Mouse (Mus musculus): ENCODE results near the gene Cks2. TPM values are rescaled to one million over a fixed set of nuclear protein-coding genes. Genes with fewer than 3 reads are reported as not detected.
"Not testable (repeated sequence)": the region's sequence is repeated elsewhere in the genome, so short reads cannot be mapped to it uniquely, and the experiment has no call there.

The Cks2 gene
- polyA plus RNA-seq, 1 experiment from 2014 or later = 404 TPM

DNA sequence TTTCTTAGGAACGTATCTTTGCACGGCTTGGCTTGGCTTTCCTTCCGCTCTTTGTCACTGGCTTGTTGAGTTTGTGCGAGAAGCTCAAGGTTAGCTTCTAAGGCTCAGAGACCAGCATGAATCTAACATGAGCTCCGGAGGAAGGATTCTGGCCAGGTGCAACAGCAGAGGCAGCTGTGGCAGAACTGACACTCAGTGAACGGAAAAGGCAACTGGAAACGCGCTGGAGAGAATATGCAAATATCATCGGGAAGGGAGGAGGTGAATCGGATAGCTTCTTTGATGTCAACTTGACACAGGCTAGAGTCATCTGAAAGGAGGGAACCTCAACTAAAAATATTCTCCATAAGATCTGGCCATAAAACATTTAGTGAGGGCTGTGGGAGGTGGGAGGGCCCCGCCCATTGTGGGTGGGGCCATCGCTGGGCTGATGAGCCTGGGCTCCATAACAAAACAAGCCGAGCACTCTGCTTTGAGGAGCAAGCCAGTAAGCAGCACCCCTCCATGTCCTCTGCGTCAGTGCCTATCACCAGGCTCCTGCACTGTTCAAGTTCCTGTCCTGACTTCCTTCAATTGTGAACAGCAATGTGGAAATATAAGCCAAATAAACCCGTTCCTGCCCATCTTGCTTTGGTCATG lies 13.6 kb upstream of the Cks2 start:
- Histone ChIP-seq H3K9ac (ENCODE audit: low read length) (no peak overlapping the region), H3K4me2 (no peak overlapping the region), H3K36me3 (ENCODE audit: control insufficient read depth, insufficient read depth, low read length) (no peaks in the 10 kb centered on the region), H3K27me3 (ENCODE audit: control insufficient read depth, insufficient read depth, low read length) (no peaks in the 10 kb centered on the region), H3K9me3 (ENCODE audit: control insufficient read depth, low read length) (no peaks in the 10 kb centered on the region), H3K4me3 (ENCODE audit: low read depth, low read length) (no peak overlapping the region), H3K27ac (ENCODE audit: low read depth, low read length) (no peak overlapping the region), H3K4me1 (ENCODE audit: control insufficient read depth, insufficient read depth, low read length) (no peaks in the 10 kb centered on the region)
- DNase-seq (ENCODE audit: low spot score, missing footprints) (no peak), ATAC-seq (ENCODE audit: low FRiP score) (no peak)
- WGBS = 82% methylated on average over 15 of the region's 15 CpGs

GRCm38 (mm10) chr13:51632560-51633218 lies 12.3 kb upstream of the Cks2 start:
- Histone ChIP-seq H3K4me2 (no peak overlapping the region), H3K27ac (ENCODE audit: low read depth, low read length) (no peak overlapping the region), H3K4me1 (ENCODE audit: control insufficient read depth, insufficient read depth, low read length) (no peaks in the 10 kb centered on the region), H3K9me3 (ENCODE audit: control insufficient read depth, low read length) (no peaks in the 10 kb centered on the region), H3K27me3 (ENCODE audit: control insufficient read depth, insufficient read depth, low read length) (no peaks in the 10 kb centered on the region), H3K4me3 (ENCODE audit: low read depth, low read length) (no peak overlapping the region), H3K9ac (ENCODE audit: low read length) (no peak overlapping the region), H3K36me3 (ENCODE audit: control insufficient read depth, insufficient read depth, low read length) (no peaks in the 10 kb centered on the region)
- DNase-seq (ENCODE audit: low spot score, missing footprints) (no peak), ATAC-seq (ENCODE audit: low FRiP score) (no peak)
- WGBS = 89% methylated on average over 5 of the region's 5 CpGs

DNA sequence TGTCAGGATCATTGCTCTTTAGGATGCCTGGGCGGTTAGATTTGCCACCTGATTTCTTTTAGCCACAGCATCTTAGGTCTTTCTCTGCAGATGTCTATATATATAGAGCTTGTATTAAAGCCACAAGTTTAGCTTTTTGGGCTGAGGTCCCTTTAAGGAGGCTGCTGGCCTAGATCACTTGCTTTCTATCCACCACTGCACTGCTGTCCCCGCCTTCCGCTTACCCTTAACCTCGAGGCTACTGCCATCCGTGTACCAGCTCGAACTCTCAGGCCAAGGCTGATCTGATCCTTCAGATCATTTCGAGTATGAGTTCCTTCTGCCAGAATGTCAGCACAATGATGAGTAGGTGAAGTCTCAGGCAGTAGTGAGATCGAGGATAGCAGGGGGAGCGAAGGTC lies 9.6 kb upstream of the Cks2 start:
- H3K27me3 ChIP-seq (ENCODE audit: control insufficient read depth, insufficient read depth, low read length); H3K4me2 ChIP-seq; H3K4me1 ChIP-seq (ENCODE audit: control insufficient read depth, insufficient read depth, low read length); ATAC-seq (ENCODE audit: low FRiP score); H3K36me3 ChIP-seq (ENCODE audit: control insufficient read depth, insufficient read depth, low read length); DNase-seq (ENCODE audit: low spot score, missing footprints); H3K4me3 ChIP-seq (ENCODE audit: low read depth, low read length); H3K9me3 ChIP-seq (ENCODE audit: control insufficient read depth, low read length); H3K27ac ChIP-seq (ENCODE audit: low read depth, low read length); H3K9ac ChIP-seq (ENCODE audit: low read length): not testable (repeated sequence)
- 78% methylated on average over 1 of the region's 9 CpGs for WGBS

DNA sequence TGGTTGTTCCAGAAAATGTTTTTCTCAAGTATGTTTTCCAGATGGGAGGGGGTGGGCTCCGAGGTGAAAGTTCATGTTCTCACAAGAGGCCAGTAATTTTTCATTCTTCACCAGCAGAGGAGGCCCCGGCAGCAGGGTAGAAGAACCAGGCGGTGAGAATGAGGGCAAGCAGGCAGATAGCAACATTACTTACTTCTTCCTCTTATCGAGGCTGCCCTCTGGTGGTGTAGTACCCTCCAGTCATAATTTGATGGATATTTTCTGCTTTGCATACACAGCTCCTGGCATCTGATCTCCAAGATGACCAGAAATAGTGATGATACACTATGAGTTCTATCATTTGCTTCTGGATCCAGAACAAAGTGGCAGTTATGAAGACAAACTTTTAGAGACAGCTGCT lies 6.1 kb upstream of the Cks2 start:
- H3K36me3 ChIP-seq (ENCODE audit: control insufficient read depth, insufficient read depth, low read length) = no peaks in the 10 kb centered on the region
- H3K9ac ChIP-seq (ENCODE audit: low read length) = no peak overlapping the region
- ATAC-seq (ENCODE audit: low FRiP score) (no peak), DNase-seq (ENCODE audit: low spot score, missing footprints) (no peak)
- H3K4me3 ChIP-seq (ENCODE audit: low read depth, low read length) = no peak overlapping the region
- no peaks in the 10 kb centered on the region for H3K4me1 ChIP-seq (ENCODE audit: control insufficient read depth, insufficient read depth, low read length)
- H3K27ac ChIP-seq (ENCODE audit: low read depth, low read length) = no peak overlapping the region
- H3K9me3 ChIP-seq (ENCODE audit: control insufficient read depth, low read length) = no peaks in the 10 kb centered on the region
- H3K27me3 ChIP-seq (ENCODE audit: control insufficient read depth, insufficient read depth, low read length) = no peaks in the 10 kb centered on the region
- no peak overlapping the region for H3K4me2 ChIP-seq
- WGBS = 85% methylated on average over 4 of the region's 4 CpGs

DNA sequence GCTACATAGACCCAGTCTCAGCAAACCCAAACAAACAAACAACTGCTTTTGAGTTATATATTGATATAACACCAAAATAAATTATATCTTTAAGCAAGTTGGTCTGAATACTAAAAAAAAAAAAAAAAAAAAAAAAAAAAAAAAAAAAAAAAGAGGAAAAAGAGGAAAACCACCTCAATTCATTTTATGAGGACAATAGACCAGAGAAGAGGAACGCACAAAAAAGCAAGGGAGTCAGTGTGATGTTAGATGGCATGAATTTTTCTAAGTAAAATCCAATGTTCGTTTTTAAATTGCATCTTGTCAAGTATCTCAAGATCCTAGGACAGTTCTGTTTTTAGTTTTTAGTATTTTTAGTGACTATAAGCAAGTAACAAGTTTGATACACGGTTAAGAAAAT lies 3.6 kb upstream of the Cks2 start:
- no peak overlapping the region for H3K4me3 ChIP-seq (ENCODE audit: low read depth, low read length)
- H3K27ac ChIP-seq (ENCODE audit: low read depth, low read length) = no peak overlapping the region
- no peaks in the 10 kb centered on the region for H3K27me3 ChIP-seq (ENCODE audit: control insufficient read depth, insufficient read depth, low read length)
- H3K9ac ChIP-seq (ENCODE audit: low read length) = no peak overlapping the region
- ATAC-seq (ENCODE audit: low FRiP score) = no peak
- no peaks in the 10 kb centered on the region for H3K36me3 ChIP-seq (ENCODE audit: control insufficient read depth, insufficient read depth, low read length)
- DNase-seq (ENCODE audit: low spot score, missing footprints) = no peak
- WGBS = 91% methylated on average over 3 of the region's 3 CpGs
- H3K9me3 ChIP-seq (ENCODE audit: control insufficient read depth, low read length) = no peaks in the 10 kb centered on the region
- no peak overlapping the region for H3K4me2 ChIP-seq
- H3K4me1 ChIP-seq (ENCODE audit: control insufficient read depth, insufficient read depth, low read length) = no peaks in the 10 kb centered on the region

DNA sequence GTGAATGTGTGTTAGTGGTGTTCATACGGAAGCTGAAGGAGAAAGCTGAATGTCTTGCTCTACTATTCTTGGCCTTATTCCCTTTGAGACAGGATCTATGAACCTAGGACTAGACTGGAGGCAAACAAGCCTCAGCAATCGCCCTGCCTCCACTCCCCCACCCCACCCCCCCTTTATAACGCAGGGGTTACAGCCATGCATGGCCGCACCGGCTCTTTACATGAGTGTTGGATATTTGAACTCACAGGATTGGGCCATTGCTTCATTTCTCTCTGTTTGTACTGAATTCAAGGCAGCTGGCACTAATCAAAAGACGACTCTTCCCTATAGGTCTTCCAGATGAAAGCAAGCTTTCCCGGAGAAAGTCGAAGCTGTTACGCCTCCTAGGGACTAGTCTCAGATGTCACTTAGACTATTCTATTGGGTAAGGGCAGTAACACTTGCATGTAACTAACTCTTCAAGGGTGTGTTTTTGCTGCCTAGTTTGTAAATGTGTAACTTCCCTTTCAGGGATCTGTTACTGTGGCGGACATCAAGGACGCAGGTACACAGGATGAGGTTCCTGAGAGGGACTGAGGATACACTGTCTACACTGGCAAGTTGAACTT lies 2.8 kb upstream of the Cks2 start:
- Histone ChIP-seq H3K4me2 (no peak overlapping the region), H3K36me3 (ENCODE audit: control insufficient read depth, insufficient read depth, low read length) (no peaks in the 10 kb centered on the region), H3K4me1 (ENCODE audit: control insufficient read depth, insufficient read depth, low read length) (peaks cover 8% of the 10 kb centered on the region), H3K27ac (ENCODE audit: low read depth, low read length) (no peak overlapping the region), H3K4me3 (ENCODE audit: low read depth, low read length) (no peak overlapping the region), H3K9ac (ENCODE audit: low read length) (no peak overlapping the region), H3K27me3 (ENCODE audit: control insufficient read depth, insufficient read depth, low read length) (no peaks in the 10 kb centered on the region), H3K9me3 (ENCODE audit: control insufficient read depth, low read length) (no peaks in the 10 kb centered on the region)
- no peak for DNase-seq (ENCODE audit: low spot score, missing footprints)
- 35% methylated on average over 11 of the region's 11 CpGs for WGBS
- ATAC-seq (ENCODE audit: low FRiP score) = no peak

DNA sequence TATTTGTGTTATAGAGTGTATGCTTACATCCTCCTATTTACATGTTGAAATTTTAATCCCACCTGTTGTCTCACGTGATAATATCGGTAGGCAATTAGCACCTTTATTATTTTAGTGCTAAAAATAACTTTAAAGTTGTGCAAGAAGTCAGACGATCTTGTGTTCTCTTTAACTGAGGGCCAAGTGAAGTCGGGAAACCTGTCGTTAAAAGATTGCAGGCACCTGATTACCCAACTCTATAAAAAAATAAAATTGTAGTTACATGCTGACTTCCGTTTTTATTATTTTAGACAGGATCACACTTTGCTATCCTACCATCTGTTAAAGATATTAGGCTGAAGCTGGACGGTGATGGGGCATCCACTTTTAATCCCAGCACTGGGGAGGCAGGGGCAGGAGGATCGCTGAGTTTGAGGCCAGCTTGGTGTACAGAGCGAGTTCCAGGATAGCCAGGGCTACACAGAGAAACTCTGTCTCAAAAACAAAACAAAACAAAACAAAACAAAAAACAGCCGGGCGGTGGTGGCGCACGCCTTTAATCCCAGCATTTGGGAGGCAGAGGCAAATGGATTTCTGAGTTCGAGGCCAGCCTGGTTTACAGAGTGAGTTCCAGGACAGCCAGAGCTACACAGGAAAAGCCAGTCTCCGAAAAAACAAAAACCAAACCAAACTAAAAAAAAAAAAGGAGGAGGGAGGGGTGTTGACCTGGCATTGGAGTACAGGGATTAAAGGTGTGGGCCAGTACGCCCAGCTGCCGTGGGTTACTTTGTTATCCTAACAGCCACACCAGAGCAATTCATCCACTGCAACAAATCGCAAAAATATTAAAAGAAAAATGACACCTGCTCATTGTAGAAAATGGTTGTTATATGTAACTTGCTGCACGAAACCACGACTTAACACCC lies 856 bp upstream of the Cks2 start:
- H3K4me3 ChIP-seq (ENCODE audit: low read depth, low read length) = peak overlapping the region; percentile 75
- ATAC-seq (ENCODE audit: low FRiP score) (peak; percentile 20), DNase-seq (ENCODE audit: low spot score, missing footprints) (no peak)
- H3K9me3 ChIP-seq (ENCODE audit: control insufficient read depth, low read length) = no peaks in the 10 kb centered on the region
- peak overlapping the region; percentile 63; the same call in 1 of the 2 replicates for H3K9ac ChIP-seq (ENCODE audit: low read length)
- no peaks in the 10 kb centered on the region for H3K36me3 ChIP-seq (ENCODE audit: control insufficient read depth, insufficient read depth, low read length)
- peak overlapping the region; percentile 48 for H3K4me2 ChIP-seq
- no peak overlapping the region for H3K27ac ChIP-seq (ENCODE audit: low read depth, low read length)
- H3K4me1 ChIP-seq (ENCODE audit: control insufficient read depth, insufficient read depth, low read length) = peaks cover 12% of the 10 kb centered on the region
- no peaks in the 10 kb centered on the region for H3K27me3 ChIP-seq (ENCODE audit: control insufficient read depth, insufficient read depth, low read length)
- 45% methylated on average over 20 of the region's 20 CpGs for WGBS

DNA sequence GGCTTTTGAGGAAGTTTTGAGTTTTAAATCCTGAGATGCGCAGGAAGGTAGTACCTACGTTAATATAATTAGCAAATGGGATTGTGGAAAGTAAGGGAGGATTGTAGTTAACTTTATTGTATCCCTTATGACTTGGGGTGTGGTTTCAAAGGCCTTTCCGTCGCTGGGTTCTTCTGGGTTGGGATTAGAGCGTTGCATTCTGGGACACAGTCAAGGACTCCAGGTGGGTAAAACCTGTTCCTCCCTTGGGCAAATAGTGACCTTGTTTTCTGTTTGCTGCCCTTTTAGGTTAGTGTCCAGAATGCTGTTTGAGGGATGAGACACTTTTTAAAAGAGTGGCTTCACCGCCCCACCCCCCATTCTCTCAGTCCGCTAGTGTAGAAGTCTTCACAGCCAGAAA lies 840 bp downstream of the Cks2 start:
- no peaks in the 10 kb centered on the region for H3K9me3 ChIP-seq (ENCODE audit: control insufficient read depth, low read length)
- peaks cover 13% of the 10 kb centered on the region for H3K4me1 ChIP-seq (ENCODE audit: control insufficient read depth, insufficient read depth, low read length)
- H3K27me3 ChIP-seq (ENCODE audit: control insufficient read depth, insufficient read depth, low read length) = no peaks in the 10 kb centered on the region
- DNase-seq (ENCODE audit: low spot score, missing footprints) (peak; percentile 88), ATAC-seq (ENCODE audit: low FRiP score) (no peak)
- peak overlapping the region; percentile 69 for H3K4me2 ChIP-seq
- peak overlapping the region; percentile 75 for H3K4me3 ChIP-seq (ENCODE audit: low read depth, low read length)
- 0 out of 2 replicates have a peak, but pooled peaks cover 2% of the 10 kb centered on the region for H3K36me3 ChIP-seq (ENCODE audit: control insufficient read depth, insufficient read depth, low read length)
- H3K27ac ChIP-seq (ENCODE audit: low read depth, low read length) = no peak overlapping the region
- peak overlapping the region; percentile 91 for H3K9ac ChIP-seq (ENCODE audit: low read length)
- 1% methylated on average over 7 of the region's 7 CpGs for WGBS

All from midbrain, embryonic 11.5 days (tissue).